Mouse (Mus musculus): ENCODE data around the gene Prr15. TPM values are rescaled to one million over a fixed set of nuclear protein-coding genes. Genes with fewer than 3 reads are reported as not detected.

The Prr15 gene
- total RNA-seq (2022): 1 to 10 TPM in 2 of 4 experiments, under 1 TPM in 2; 0.85 to 1.9 (median 1.2) TPM

- DNase-seq (ENCODE audit: low spot score in 2 of 2): no peak
These were observed at the start of gene Prr15 for GRCm38 (mm10) chr6:54325246-54325885. Gene Prr15, plus strand, starts transcription at chr6:54325835.

GRCm38 (mm10) chr6:54277234-54277633 lies 48.4 kb upstream of the Prr15 start:
- DNase-seq (ENCODE audit: low spot score in 2 of 2): no peak

GRCm38 (mm10) chr6:54277828-54278227 lies 47.8 kb upstream of the Prr15 start:
- no peak for DNase-seq (ENCODE audit: low spot score in 2 of 2)

GRCm38 (mm10) chr6:54278613-54279012 lies 47.0 kb upstream of the Prr15 start:
- no peak for DNase-seq (ENCODE audit: low spot score in 2 of 2)

GRCm38 (mm10) chr6:54279391-54279790 lies 46.2 kb upstream of the Prr15 start:
- DNase-seq (ENCODE audit: low spot score in 2 of 2): no peak

GRCm38 (mm10) chr6:54280248-54280647 lies 45.4 kb upstream of the Prr15 start:
- no peak for DNase-seq (ENCODE audit: low spot score in 2 of 2)

GRCm38 (mm10) chr6:54283299-54283698 lies 42.3 kb upstream of the Prr15 start:
- DNase-seq (ENCODE audit: low spot score in 2 of 2): no peak

- no peak for DNase-seq (ENCODE audit: low spot score in 2 of 2)
These were observed 41.4 kb upstream of the Prr15 start for GRCm38 (mm10) chr6:54284167-54284711.

- no peak for DNase-seq (ENCODE audit: low spot score in 2 of 2)
These were observed 38.8 kb upstream of the Prr15 start for GRCm38 (mm10) chr6:54286813-54287212.

GRCm38 (mm10) chr6:54289774-54290500 lies 35.7 kb upstream of the Prr15 start:
- DNase-seq (ENCODE audit: low spot score in 2 of 2): no peak

- DNase-seq (ENCODE audit: low spot score in 2 of 2): no peak
These were observed 28.4 kb upstream of the Prr15 start for GRCm38 (mm10) chr6:54297231-54297630.

GRCm38 (mm10) chr6:54299417-54299816 lies 26.2 kb upstream of the Prr15 start:
- peak; percentile 13 to 23 for DNase-seq (ENCODE audit: low spot score in 2 of 2)

- no peak for DNase-seq (ENCODE audit: low spot score in 2 of 2)
These were observed 19.9 kb upstream of the Prr15 start for GRCm38 (mm10) chr6:54305777-54306176.

GRCm38 (mm10) chr6:54313071-54313470 lies 12.6 kb upstream of the Prr15 start:
- DNase-seq (ENCODE audit: low spot score in 2 of 2): no peak

- DNase-seq (ENCODE audit: low spot score in 2 of 2): no peak
These were observed 7.0 kb upstream of the Prr15 start for GRCm38 (mm10) chr6:54318618-54319017.

- DNase-seq (ENCODE audit: low spot score in 2 of 2): no peak
These were observed 6.4 kb upstream of the Prr15 start for GRCm38 (mm10) chr6:54319198-54319597.

- DNase-seq (ENCODE audit: low spot score in 2 of 2): no peak
These were observed 5.4 kb upstream of the Prr15 start for GRCm38 (mm10) chr6:54320236-54320635.

GRCm38 (mm10) chr6:54326671-54327625 lies 1.3 kb downstream of the Prr15 start:
- peak; percentile 18 to 53 for DNase-seq (ENCODE audit: low spot score in 2 of 2)

- DNase-seq (ENCODE audit: low spot score in 2 of 2): peak in 1 of 2 experiments; percentile 38
These were observed 2.0 kb downstream of the Prr15 start for GRCm38 (mm10) chr6:54327626-54328003.

- no peak for DNase-seq (ENCODE audit: low spot score in 2 of 2)
These were observed 3.1 kb downstream of the Prr15 start for GRCm38 (mm10) chr6:54328783-54329182.

- no peak for DNase-seq (ENCODE audit: low spot score in 2 of 2)
These were observed 4.0 kb downstream of the Prr15 start for GRCm38 (mm10) chr6:54329598-54329997.

GRCm38 (mm10) chr6:54330166-54330565 lies 4.5 kb downstream of the Prr15 start:
- DNase-seq (ENCODE audit: low spot score in 2 of 2): no peak

Measured in layer of hippocampus, adult 8-10 months (tissue).